Mouse (Mus musculus): Measurements from ENCODE around the gene Jph4. TPM values are rescaled to one million over a fixed set of nuclear protein-coding genes. Genes with fewer than 3 reads are reported as not detected.
A peak's percentile ranks its signal among the peaks of the same experiment; 100 is the strongest.

Gene Jph4
- total RNA-seq (2021) = under 1 TPM; 0.10 to 0.16 TPM

DNA sequence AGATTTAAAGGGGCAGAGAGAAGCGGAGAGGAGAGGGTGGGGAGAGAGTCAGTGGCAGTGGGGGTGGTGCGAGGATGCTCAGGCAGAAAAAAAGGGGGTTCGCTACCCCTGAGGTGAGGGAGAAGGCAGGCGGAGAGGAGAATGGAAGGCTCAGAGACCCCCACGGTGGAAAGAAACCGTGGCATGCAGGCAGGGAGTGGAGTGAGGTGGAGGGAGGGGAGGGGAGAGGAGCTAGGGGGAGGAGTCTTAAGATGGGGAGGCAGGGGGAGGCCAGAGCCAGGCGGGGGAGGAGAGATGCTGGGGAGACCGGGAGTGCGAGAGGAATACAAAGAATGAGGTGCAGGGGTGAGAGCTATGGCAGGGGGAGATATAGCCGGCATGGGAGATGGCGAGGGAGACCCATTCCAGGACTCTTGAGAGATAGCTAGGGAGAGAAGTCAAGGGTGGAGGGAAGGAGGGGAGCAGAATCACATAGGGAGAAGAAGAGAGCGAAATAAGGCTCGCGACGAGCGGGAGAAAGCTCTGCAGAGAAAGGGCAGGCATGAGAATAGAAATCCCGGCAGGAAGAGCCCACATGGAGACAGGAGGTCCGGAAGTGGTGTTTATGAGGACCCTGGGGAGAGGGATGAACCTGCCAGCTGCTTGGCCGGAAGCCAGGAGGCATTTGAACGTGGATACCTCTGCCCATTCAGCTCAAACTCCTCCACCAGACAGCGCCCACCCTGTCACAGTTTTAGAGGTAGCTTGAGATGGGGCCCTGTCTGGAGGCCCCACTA is at the start of gene Jph4:
TSS of gene Jph4 (minus strand) at position 511 of the 776 bp plus-strand sequence.
- DNase-seq = no peak

- no peak for DNase-seq
These were observed 47.6 kb upstream of the Jph4 start for GRCm38 (mm10) chr14:55164172-55164806.

DNA sequence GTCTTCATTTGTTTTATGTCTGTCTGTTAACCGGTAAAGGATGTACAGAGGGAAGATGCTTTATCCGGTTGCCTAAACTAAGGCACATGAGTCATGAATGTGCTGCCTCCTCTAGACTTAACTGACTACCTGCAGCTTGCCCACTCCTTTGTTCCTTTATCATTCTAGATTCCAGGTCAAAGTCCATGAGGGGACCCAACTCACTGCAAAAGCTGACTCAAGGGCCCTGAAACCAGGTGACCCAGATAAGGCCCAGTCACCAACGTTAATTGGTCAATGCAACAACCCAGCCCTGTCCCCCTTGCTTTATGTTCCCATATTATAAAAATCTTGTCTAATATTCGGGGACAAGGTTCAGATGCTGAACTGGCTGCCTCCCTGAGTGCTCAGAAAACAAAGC is 45.4 kb upstream of the Jph4 start:
- DNase-seq = no peak

- DNase-seq = peak; percentile 85
These were observed 44.4 kb upstream of the Jph4 start for GRCm38 (mm10) chr14:55161098-55161634.

- no peak for DNase-seq
These were observed 43.7 kb upstream of the Jph4 start for GRCm38 (mm10) chr14:55160251-55161071.

GRCm38 (mm10) chr14:55157322-55158065 is 40.8 kb upstream of the Jph4 start:
- no peak for DNase-seq

- DNase-seq = no peak
These were observed 36.3 kb upstream of the Jph4 start for GRCm38 (mm10) chr14:55152951-55153481.

GRCm38 (mm10) chr14:55152174-55152573 is 35.4 kb upstream of the Jph4 start:
- DNase-seq = no peak

GRCm38 (mm10) chr14:55150985-55151384 is 34.2 kb upstream of the Jph4 start:
- no peak for DNase-seq

- no peak for DNase-seq
These were observed 32.3 kb upstream of the Jph4 start for GRCm38 (mm10) chr14:55149041-55149440.

DNA sequence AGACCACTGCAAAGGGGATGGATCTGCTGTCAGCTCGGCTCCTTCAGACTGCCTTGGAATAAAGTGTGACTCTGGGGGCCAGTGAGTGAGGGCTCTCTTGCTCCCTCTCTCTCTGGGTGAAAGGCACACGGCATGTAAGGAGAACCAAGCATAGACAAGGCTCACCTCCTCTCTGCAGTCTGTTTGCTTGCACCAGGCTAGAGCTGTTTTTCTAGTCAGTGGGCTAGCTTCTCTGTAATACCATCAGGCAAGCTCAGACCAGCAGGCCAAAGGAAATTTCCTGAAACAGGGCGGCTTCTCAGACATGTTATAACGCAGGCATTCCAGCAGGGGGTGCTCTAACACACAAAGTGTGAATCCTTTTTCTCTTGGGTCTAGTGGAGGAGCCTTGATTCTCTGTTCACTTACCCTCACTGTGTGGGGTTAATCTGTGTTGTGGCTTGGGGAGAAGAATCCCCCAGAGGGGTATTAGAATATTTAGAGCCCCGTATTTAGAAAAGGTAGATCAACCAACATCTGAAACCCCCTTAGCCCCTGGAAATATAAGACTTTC is 31.7 kb upstream of the Jph4 start:
- DNase-seq = peak; percentile 80

DNA sequence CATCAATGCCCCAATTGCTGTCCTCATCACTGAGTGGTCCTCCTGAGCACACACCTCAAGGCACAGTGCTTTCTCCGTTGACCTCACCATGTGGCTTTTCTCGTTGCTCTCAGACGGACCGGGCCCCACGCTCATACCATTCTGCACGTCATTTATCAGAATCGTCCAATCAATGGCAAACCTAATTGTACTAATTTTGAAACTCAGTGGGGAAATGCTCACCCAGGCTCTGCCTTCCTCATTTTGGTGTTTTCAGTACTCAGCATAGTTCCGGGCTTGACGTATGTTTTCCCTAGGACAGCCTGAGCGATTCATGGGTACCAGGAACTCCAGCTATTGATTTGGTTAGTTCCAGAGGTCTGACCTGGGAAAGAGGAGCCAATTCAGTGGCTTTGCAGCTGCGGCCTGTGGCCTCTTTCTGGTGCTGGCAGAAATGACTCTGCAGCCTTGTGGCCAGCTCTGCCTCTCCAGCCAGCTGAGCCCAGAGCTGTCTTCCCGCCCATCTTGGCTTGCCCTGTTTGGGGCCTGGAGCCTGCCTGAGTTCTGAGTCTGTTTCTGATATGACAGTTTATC is 30.2 kb upstream of the Jph4 start:
- DNase-seq = peak; percentile 35

DNA sequence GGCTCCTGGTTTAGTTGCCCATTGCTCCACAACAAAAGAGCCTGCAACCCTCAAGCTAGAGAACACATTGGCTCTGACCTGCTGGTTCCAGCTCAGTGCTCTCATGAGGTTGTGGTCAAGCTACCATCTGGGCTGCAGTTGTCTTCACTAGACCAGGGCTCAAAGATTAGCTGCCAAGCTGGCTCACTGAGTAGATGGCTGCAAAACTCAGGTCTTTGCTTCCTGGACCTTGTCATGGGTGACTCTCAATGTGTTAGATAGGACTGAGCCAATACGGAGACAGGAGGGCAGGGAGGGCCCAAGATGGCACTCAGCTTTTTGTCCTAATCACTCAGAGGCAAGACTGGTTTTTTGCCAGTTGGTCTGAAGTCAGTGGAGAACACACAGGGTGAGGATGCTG is 29.6 kb upstream of the Jph4 start:
- no peak for DNase-seq

GRCm38 (mm10) chr14:55139313-55139712 is 22.6 kb upstream of the Jph4 start:
- DNase-seq = no peak

DNA sequence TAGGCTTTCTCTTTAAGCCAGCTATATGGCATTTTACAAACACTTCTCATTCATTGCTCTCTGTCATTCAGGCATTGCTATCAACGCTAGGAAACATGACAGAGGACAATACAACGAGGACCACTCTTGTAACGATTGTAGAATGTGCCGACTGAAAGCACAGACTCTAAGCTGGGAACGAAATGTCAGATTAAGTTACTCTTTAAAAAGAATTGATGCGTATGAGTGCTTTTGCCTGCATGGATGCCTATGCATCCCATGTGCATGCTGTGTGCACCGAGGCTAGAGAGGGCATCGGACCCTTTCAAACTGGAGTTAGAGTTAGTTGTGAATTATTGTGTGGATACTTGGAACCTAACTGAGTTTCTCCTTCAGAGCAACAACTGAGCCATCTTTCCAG is 18.9 kb upstream of the Jph4 start:
- DNase-seq = no peak

- no peak for DNase-seq
These were observed 9.8 kb upstream of the Jph4 start for GRCm38 (mm10) chr14:55126521-55126920.

DNA sequence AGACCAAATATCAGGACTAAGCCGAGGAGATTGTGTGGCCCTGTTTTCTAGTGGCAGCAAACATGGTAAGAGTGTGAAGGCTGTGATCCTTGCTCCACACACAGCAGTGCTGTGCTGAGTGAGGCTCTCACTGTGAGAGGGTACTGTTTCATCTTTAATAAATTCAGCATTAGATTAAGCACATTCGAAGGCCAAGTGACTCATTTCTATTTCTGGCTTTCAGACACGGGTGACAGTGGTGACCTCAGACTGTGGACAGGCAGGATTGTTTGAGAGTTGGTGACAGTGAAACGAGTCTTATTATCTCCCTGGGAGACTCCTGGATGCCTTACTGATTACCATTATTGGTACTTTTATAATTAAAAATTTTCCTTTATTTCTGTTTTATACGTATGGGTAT is 9.0 kb upstream of the Jph4 start:
- DNase-seq = no peak

DNA sequence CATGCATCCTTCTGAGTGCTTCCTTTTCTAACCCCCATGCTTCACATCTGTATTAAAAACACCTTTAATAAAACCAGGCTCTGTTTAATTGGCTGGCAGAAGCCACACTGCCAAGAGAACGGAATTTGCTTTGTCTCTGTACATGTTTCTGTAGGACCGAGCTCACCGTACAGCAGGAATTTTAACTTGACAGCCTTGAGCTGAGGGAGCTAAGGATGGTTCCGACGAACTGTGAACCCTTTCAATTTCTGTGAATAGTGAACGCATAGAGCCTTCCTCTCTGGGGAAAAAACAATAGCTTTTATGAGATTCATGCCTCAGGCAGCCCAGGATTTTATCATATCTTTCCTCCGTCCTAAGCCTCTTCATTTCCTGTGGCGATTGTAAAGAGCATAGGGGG is 5.6 kb upstream of the Jph4 start:
- no peak for DNase-seq

DNA sequence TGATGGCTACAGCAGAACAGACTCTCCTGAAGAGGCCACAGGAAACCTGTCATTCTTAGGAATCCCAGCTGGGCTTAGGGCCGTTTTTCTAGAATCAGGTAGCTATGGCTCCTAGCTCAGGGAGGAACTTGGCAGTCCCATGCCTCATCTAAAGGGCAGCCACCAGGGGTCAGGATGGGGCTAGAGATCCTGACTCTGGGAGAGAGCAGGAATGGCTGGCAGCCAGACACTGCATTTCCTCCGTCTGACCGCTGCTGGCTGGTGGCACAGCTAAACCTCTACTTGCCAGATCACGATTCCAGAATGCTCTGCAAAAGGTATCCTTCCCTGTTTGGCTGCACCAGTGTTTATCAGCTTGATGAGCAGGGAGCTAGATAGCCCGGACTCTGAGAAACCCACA is 5.2 kb upstream of the Jph4 start:
- DNase-seq = peak; percentile 90

- DNase-seq = no peak
These were observed 2.8 kb upstream of the Jph4 start for GRCm38 (mm10) chr14:55119421-55120134.

- no peak for DNase-seq
These were observed 2.1 kb upstream of the Jph4 start for GRCm38 (mm10) chr14:55118852-55119251.

All from heart, postnatal 4 days (tissue).